Mouse (Mus musculus) kidney, adult 9 months (tissue): ENCODE results near the gene Muc2.

ENCODE experiments used
- DNase-seq: peaks from one replicate; pipeline ENCODE4 v3.0.0; 2022

The Muc2 gene

GRCm38 (mm10) chr7:141770988-141771387, 80.8 kb downstream of the Muc2 start:
- no peak for DNase-seq

GRCm38 (mm10) chr7:141772058-141772557, 82.0 kb downstream of the Muc2 start:
- no peak for DNase-seq

GRCm38 (mm10) chr7:141774855-141775254, 84.7 kb downstream of the Muc2 start:
- no peak for DNase-seq

DNA sequence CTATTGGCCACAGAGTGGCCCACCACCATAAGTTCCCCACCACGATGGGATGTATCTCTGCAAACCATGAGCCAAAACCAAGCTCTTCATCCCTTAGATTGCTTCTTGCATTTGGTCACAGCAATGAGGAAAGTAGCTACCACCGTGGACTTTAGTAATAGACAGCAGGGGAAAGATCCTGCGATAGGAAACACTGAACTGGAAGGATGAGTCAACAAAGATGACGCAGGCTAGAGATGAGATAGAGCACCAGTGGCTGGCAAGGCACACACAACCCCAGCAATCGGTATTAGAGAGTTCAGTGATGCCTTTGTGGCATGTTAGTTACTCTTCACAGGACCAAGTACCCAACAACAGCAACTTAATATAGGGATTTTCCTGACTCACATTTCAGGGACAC, 86.1 kb downstream of the Muc2 start:
- no peak for DNase-seq

DNA sequence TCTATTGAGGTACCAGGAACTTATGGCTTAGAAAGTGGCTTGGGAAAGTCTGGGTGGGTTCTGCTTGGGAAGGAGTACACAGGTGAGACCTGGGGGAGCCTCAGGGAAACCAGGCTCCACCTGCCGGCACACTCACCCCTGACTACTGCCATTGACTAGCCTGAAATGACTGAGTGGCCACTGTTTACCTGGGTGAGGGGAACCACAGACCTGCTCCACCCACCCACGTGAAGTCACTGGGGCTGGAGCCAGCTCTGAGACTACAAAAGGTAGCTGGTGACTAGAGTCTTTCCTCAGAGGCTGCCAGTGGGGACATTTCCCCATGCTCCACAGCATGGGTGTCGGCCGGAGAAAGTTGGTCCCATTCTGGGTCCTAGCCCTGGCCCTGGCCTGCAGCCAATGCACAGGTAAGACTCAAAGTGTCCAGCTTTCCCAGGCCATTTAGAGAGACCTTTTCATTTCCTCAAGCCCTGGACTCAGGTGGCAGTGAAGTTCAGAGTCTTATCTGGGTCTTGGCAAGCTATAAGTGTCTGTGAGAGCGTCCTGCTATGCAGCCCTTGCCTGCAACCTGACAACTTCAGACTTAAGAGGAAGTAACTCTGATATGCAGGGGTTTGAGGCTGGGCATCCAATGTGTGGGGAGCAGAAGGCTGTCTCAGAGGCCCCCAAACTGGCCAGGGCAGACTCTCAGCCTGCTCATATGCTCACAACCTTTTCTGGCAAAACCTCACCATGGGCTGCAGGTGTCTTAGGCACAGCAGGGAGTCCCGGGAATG, 98.7 kb downstream of the Muc2 start, which contains the start of gene Muc5ac:
TSS of gene Muc5ac (plus strand) at position 296 of the 776 bp plus-strand sequence.
- no peak for DNase-seq

DNA sequence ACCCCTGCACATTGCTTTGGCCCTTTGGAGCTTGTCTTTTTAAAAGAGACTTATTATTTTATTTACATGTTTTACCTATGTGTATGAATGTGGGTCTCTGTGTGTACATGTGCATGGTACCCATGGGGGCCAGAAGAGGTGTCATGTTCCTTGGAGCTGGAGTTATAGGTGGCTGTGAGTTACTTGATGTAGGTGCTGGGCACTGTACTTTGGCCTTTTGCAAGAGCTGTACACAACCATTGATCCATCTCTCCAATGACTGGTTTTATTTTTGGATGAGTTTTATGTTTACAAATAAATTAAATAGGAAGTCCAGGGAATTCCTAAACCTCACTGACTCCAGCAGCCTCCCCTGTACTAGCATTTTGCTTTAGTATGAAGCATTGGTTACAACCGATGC, 104.1 kb downstream of the Muc2 start:
- DNase-seq, result no peak

DNA sequence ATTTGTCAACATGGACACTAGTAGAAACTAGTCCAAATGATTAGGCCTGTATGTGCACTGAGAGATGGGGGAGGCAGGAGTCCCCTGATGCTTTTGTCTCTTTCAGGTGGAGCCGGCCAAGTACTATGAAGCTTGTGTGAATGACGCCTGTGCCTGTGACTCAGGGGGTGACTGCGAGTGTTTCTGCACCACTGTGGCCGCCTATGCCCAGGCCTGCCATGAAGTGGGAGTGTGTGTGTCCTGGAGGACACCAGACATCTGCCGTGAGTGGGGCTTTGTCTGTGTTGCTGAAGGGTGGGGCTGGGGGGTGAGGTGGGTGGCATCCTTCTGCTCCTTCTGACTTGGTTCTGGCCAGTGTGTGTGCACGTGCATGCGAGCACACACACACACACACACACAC, 113.1 kb downstream of the Muc2 start:
- DNase-seq, result no peak
